Mouse (Mus musculus) stomach, postnatal 0 days (tissue): ENCODE measurements around the gene Olfr463.

Experiments used
- CTCF ChIP-seq: IDR thresholded peaks from 2 replicates; pipeline ENCODE4 v1.5.1; 2016; ENCODE audit warnings: antibody characterized with exemption, low read depth, mild to moderate bottlenecking, moderate library complexity
- EP300 ChIP-seq: optimal IDR thresholded peaks from 2 replicates; pipeline ENCODE3; 2016; ENCODE audit warnings: antibody characterized with exemption

- TF ChIP-seq CTCF: no peak
- TF ChIP-seq EP300: no peak
Observed at GRCm38 (mm10) chr11:87935467-87935866, 38.3 kb upstream of the Olfr463 start.
